24 mouse cellular contexts compared by ENCODE assay signal in the genomic region with DNA sequence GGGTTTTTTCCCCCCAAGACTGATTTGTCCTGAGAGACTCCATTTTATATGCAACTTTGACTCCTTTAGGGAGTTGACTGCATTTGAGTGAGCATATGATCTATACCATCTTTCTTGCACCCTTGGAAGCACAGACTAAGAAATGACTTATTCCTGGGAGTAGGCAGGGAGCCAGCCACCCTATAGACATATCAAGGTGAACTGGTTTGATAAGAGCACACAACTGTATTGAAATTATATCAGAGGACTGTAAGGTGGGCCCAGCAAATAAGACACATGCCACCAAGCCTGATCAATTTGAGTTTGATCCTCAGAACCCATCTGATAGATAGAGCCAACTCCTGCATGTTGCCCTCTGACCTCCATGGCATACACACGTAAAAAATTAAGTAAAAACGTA. TPM values are rescaled to one million over a fixed set of nuclear protein-coding genes. Genes with fewer than 3 reads are reported as not detected.
DNase-seq lines count a peak whose midpoint lies in the region; ATAC-seq and TF ChIP-seq lines count a peak whose summit lies in the region.
"Had no signal": no experiment of that assay in that cellular context is flagged by ENCODE, and none has a peak within 500 bp of the region (broad histone marks: within the 10 kb centered on the region; RNA-seq: fewer than 3 reads in every experiment).

No protein-coding gene starts in this region.

- no peak overlapping the region for H3K4me3 ChIP-seq in liver, embryonic 13.5 days (replicated peaks)
- no peak overlapping the region for H3K4me3 ChIP-seq in liver, postnatal 0 days (ENCODE audit: low read depth, low read length)
- H3K4me3 ChIP-seq in MEL (ENCODE audit: control insufficient read depth in 1 of 2, insufficient read depth in 1 of 2, low read depth in 2 of 2, low read length in 2 of 2) (peak overlapping the region in 1 of 2 experiments; percentile 53; a peak in 2 of 4 replicates), myocyte (no peak overlapping the region)
- H3K4me3 ChIP-seq: embryonic facial prominence, embryonic 10.5 days; embryonic facial prominence, embryonic 12.5 days; forebrain, embryonic 13.5 days; forebrain, embryonic 15.5 days had no signal

- no peaks in the 10 kb centered on the region for H3K9me3 ChIP-seq in liver, embryonic 13.5 days (replicated peaks)
- H3K9me3 ChIP-seq in liver, postnatal 0 days (ENCODE audit: low read length) = no peaks in the 10 kb centered on the region
- no peaks in the 10 kb centered on the region for H3K9me3 ChIP-seq in MEL (replicated peaks; ENCODE audit: insufficient read depth, low read length)
- H3K9me3 ChIP-seq: embryonic facial prominence, embryonic 12.5 days; forebrain, embryonic 13.5 days; forebrain, embryonic 15.5 days had no signal

- H3K36me3 ChIP-seq in liver, embryonic 13.5 days = no peaks in the 10 kb centered on the region
- H3K36me3 ChIP-seq in liver, postnatal 0 days (replicated peaks; ENCODE audit: insufficient read depth, low read length) = no peaks in the 10 kb centered on the region
- H3K36me3 ChIP-seq in MEL (ENCODE audit: control insufficient read depth in 1 of 2, insufficient read depth in 2 of 2, low read length in 2 of 2) (peaks cover 0 to 16% of the 10 kb centered on the region in 2 experiments; a peak in 2 of 4 replicates), myocyte (ENCODE audit: control insufficient read depth, insufficient read depth) (no peaks in the 10 kb centered on the region)
- H3K36me3 ChIP-seq: embryonic facial prominence, embryonic 12.5 days; forebrain, embryonic 15.5 days had no signal

- H3K9ac ChIP-seq in liver, embryonic 13.5 days = 0 out of 2 replicates have a peak overlapping the region, but pooled peaks have one; percentile 13
- no peak overlapping the region for H3K9ac ChIP-seq in liver, postnatal 0 days (replicated peaks)
- no peak overlapping the region; the same call in 1 of the 2 replicates for H3K9ac ChIP-seq in MEL (ENCODE audit: control insufficient read depth, low read depth, low read length, poor library complexity, severe bottlenecking)
- H3K9ac ChIP-seq: embryonic facial prominence, embryonic 12.5 days; forebrain, embryonic 13.5 days; forebrain, embryonic 15.5 days; forebrain, postnatal 0 days had no signal

- WGBS in liver, embryonic 13.5 days (ENCODE audit: insufficient replicate concordance) = 42% methylated on average over 2 of the region's 2 CpGs
- 43% methylated on average over 2 of the region's 2 CpGs for WGBS in liver, postnatal 0 days (ENCODE audit: insufficient replicate concordance)

- no peaks in the 10 kb centered on the region for H3K27me3 ChIP-seq in liver, embryonic 13.5 days
- H3K27me3 ChIP-seq in liver, postnatal 0 days (ENCODE audit: insufficient read depth, low read length) = no peaks in the 10 kb centered on the region
- no peaks in the 10 kb centered on the region for H3K27me3 ChIP-seq in MEL (ENCODE audit: control insufficient read depth in 1 of 2, insufficient read depth in 2 of 2, low read length in 2 of 2)
- H3K27me3 ChIP-seq in myocyte (ENCODE audit: control insufficient read depth, insufficient read depth, insufficient read length) = no peaks in the 10 kb centered on the region
- H3K27me3 ChIP-seq: embryonic facial prominence, embryonic 12.5 days; Patski had no signal

- ATAC-seq in liver, embryonic 13.5 days (ENCODE audit: low read depth) = no peak
- no peak for ATAC-seq in liver, postnatal 0 days
- ATAC-seq: activated CD4-positive, CD25-positive, alpha-beta regulatory T cell, adult 4 months; forebrain, embryonic 13.5 days; forebrain, embryonic 15.5 days; forebrain, postnatal 0 days; Patski had no signal

- TF ChIP-seq EP300 in liver, postnatal 0 days (IDR thresholded peaks at IDR 0.05; ENCODE audit: low read depth) = no peak
- peak; percentile 49 to 53; a peak in 3 of 4 replicates for TF ChIP-seq EP300 in MEL (IDR thresholded peaks at IDR 0.05; ENCODE audit: low read depth in 1 of 2, low read length in 2 of 2)

- TF ChIP-seq POLR2A in MEL (IDR thresholded peaks at IDR 0.05; ENCODE audit: control insufficient read depth in 1 of 2, insufficient read depth in 1 of 2, low read depth in 1 of 2, low read length in 2 of 2, poor library complexity in 1 of 2) (no peak), myocyte (IDR thresholded peaks at IDR 0.05; ENCODE audit: insufficient read length, low read depth) (no peak)

- H3K79me2 ChIP-seq in MEL (ENCODE audit: control insufficient read depth, insufficient read depth, low read length, poor library complexity) = peaks cover 2% of the 10 kb centered on the region; the same call in 1 of the 2 replicates
- no peaks in the 10 kb centered on the region for H3K79me2 ChIP-seq in myocyte (ENCODE audit: control insufficient read depth, insufficient read depth)

- peaks cover 54% of the 10 kb centered on the region for H3K4me1 ChIP-seq in liver, embryonic 13.5 days (replicated peaks)
- peaks cover 17% of the 10 kb centered on the region for H3K4me1 ChIP-seq in liver, postnatal 0 days (ENCODE audit: insufficient read depth)
- H3K4me1 ChIP-seq in MEL (ENCODE audit: control insufficient read depth in 1 of 2, insufficient read depth in 2 of 2, low read length in 2 of 2) = peaks cover 5 to 15% of the 10 kb centered on the region in 2 experiments; a peak in 3 of 4 replicates

- H3K27ac ChIP-seq in liver, embryonic 13.5 days = peak overlapping the region; percentile 29; the same call in 1 of the 2 replicates
- H3K27ac ChIP-seq in liver, postnatal 0 days (ENCODE audit: low read depth) = no peak overlapping the region
- H3K27ac ChIP-seq in MEL (ENCODE audit: control insufficient read depth, low read depth, low read length) = peak overlapping the region; percentile 73
- H3K27ac ChIP-seq: embryonic facial prominence, embryonic 10.5 days; embryonic facial prominence, embryonic 12.5 days; forebrain, embryonic 13.5 days; forebrain, embryonic 15.5 days had no signal

- no peak overlapping the region for H3ac ChIP-seq in myocyte (ENCODE audit: control insufficient read depth, insufficient read length)

- TF ChIP-seq RAD21 in MEL (IDR thresholded peaks at IDR 0.05; ENCODE audit: low read depth, low read length) = no peak

- TF ChIP-seq CTCF in liver, postnatal 0 days (IDR thresholded peaks at IDR 0.05; ENCODE audit: low read depth) = no peak
- TF ChIP-seq CTCF in MEL (IDR thresholded peaks at IDR 0.05 in 2 of 3, conservative IDR thresholded peaks at IDR 0.05 in 1 of 3; ENCODE audit: control insufficient read depth in 1 of 3, insufficient read depth in 1 of 3, low read depth in 2 of 3, low read length in 3 of 3, poor library complexity in 1 of 3, severe bottlenecking in 1 of 3) = no peak

- H3K4me2 ChIP-seq in liver, embryonic 13.5 days = no peak overlapping the region
- H3K4me2 ChIP-seq in liver, postnatal 0 days (ENCODE audit: low read depth, low read length) = no peak overlapping the region
- H3K4me2 ChIP-seq in myocyte (ENCODE audit: low read depth) = peak overlapping the region; percentile 50
- H3K4me2 ChIP-seq: embryonic facial prominence, embryonic 12.5 days; forebrain, embryonic 13.5 days; forebrain, embryonic 15.5 days had no signal

- DNase-seq in liver, embryonic 13.5 days = no peak
- no peak for DNase-seq in liver, postnatal 0 days
- peak; percentile 46 for DNase-seq in MEL (ENCODE audit: low read depth, low spot score)
- no peak for DNase-seq in right cerebral cortex, postnatal 25 days
- DNase-seq: adrenal gland, adult 8-10 months; adrenal gland, postnatal 14 days; adrenal gland, postnatal 36 days; cerebellum, adult 11-12 months; cerebellum, adult 2 months; cerebellum, adult 9-10 months; cerebellum, postnatal 10 days; cerebellum, postnatal 25 days; forebrain, postnatal 0 days had no signal

TF ChIP-seq in MEL, 35 proteins besides CTCF, POLR2A, EP300 and RAD21 (continues in another document):
- no peak for TF ChIP-seq UBTF (IDR thresholded peaks at IDR 0.05; ENCODE audit: borderline replicate concordance, insufficient read depth, low read depth, low read length)

TF ChIP-seq in myocyte, 11 proteins besides CTCF, POLR2A, EP300 and RAD21 (continues in another document):
- TF ChIP-seq E2F4 (IDR thresholded peaks at IDR 0.05; ENCODE audit: insufficient read depth) = no peak

RNA-seq across cellular contexts. Expression of a gene that starts 2.2 kb away (rescaled TPM):
- polyA plus RNA-seq in liver, embryonic 13.5 days (2015; fragmentation: Nextera tagmentation; extraction: Ambion mirVana) = 5.4 and 6.9 TPM in 2 replicates
- 4.9 and 5.7 TPM in 2 replicates for polyA plus RNA-seq in liver, postnatal 0 days (2015; fragmentation: Nextera tagmentation; extraction: Ambion mirVana)
- total RNA-seq in MEL (2012; rRNA removed) = 7.0 and 7.9 TPM in 2 replicates
- polyA plus RNA-seq in MEL (2012; ENCODE audit: insufficient read depth in 1 of 2, insufficient read length in 2 of 2, low read depth in 1 of 2, low replicate concordance in 2 of 2, missing spikeins in 1 of 2) = 1 to 10 TPM in 1 of 2 experiments, not detected in 1; 7.1 TPM
- 8.3 TPM for polyA plus RNA-seq in myocyte (2012; fragmentation: generic; extraction: Trizol)

RNA-seq across cellular contexts. Expression of a gene that starts 3.1 kb away (rescaled TPM):
- 1.6 and 1.9 TPM in 2 replicates for polyA plus RNA-seq in liver, embryonic 13.5 days (2015; fragmentation: Nextera tagmentation; extraction: Ambion mirVana)
- 1.0 and 1.1 TPM in 2 replicates for polyA plus RNA-seq in liver, postnatal 0 days (2015; fragmentation: Nextera tagmentation; extraction: Ambion mirVana)
- total RNA-seq in MEL (2012; rRNA removed) = 0.35 and 0.49 TPM in 2 replicates
- polyA plus RNA-seq in MEL (2012; ENCODE audit: insufficient read depth in 1 of 2, insufficient read length in 2 of 2, low read depth in 1 of 2, low replicate concordance in 2 of 2, missing spikeins in 1 of 2) (under 1 TPM in 1 of 2 experiments, not detected in 1; 0.64 TPM), myocyte (2012; fragmentation: generic; extraction: Trizol) (1.7 TPM)

RNA-seq across cellular contexts. Expression of a gene that starts 20.8 kb away (rescaled TPM):
- polyA plus RNA-seq in liver, embryonic 13.5 days (2015; fragmentation: Nextera tagmentation; extraction: Ambion mirVana) = 16.0 and 22.9 TPM in 2 replicates
- 11.3 and 12.9 TPM in 2 replicates for polyA plus RNA-seq in liver, postnatal 0 days (2015; fragmentation: Nextera tagmentation; extraction: Ambion mirVana)
- 16.3 and 20.9 TPM in 2 replicates for total RNA-seq in MEL (2012; rRNA removed)
- polyA plus RNA-seq in MEL (2012; ENCODE audit: insufficient read depth in 1 of 2, insufficient read length in 2 of 2, low read depth in 1 of 2, low replicate concordance in 2 of 2, missing spikeins in 1 of 2) (10 to 100 TPM in 1 of 2 experiments, not detected in 1; 23.0 TPM), myocyte (2012; fragmentation: generic; extraction: Trizol) (3.9 TPM)

RNA-seq across cellular contexts. Expression of a gene that starts 20.9 kb away (rescaled TPM):
- polyA plus RNA-seq in liver, embryonic 13.5 days (2015; fragmentation: Nextera tagmentation; extraction: Ambion mirVana) = 222 and 231 TPM in 2 replicates
- polyA plus RNA-seq in liver, postnatal 0 days (2015; fragmentation: Nextera tagmentation; extraction: Ambion mirVana) = 180 and 185 TPM in 2 replicates
- 255 and 257 TPM in 2 replicates for total RNA-seq in MEL (2012; rRNA removed)
- polyA plus RNA-seq in MEL (2012; ENCODE audit: insufficient read depth in 1 of 2, insufficient read length in 2 of 2, low read depth in 1 of 2, low replicate concordance in 2 of 2, missing spikeins in 1 of 2) (100 to 1,000 TPM; 189 to 260 TPM), myocyte (2012; fragmentation: generic; extraction: Trizol) (181 TPM)

RNA-seq across cellular contexts. Expression of a gene that starts 46.9 kb away (rescaled TPM):
- polyA plus RNA-seq in liver, embryonic 13.5 days (2015; fragmentation: Nextera tagmentation; extraction: Ambion mirVana) = not detected in 2 replicates
- not detected in 2 replicates for polyA plus RNA-seq in liver, postnatal 0 days (2015; fragmentation: Nextera tagmentation; extraction: Ambion mirVana)
- total RNA-seq in MEL (2012; rRNA removed) = not detected in 2 replicates
- not detected for polyA plus RNA-seq in MEL (2012; ENCODE audit: insufficient read depth in 1 of 2, insufficient read length in 2 of 2, low read depth in 1 of 2, low replicate concordance in 2 of 2, missing spikeins in 1 of 2)
- polyA plus RNA-seq in myocyte (2012; fragmentation: generic; extraction: Trizol) = not detected
- total RNA-seq: adrenal gland, adult 18-20 months; adrenal gland, adult 8-10 months; adrenal gland, postnatal 14 days; adrenal gland, postnatal 36 days; ES-E14 had no signal
- polyA plus RNA-seq: activated CD4-positive, CD25-positive, alpha-beta regulatory T cell, adult 4 months; C2C12; embryonic facial prominence, embryonic 10.5 days; embryonic facial prominence, embryonic 12.5 days; forebrain, embryonic 11.5 days; forebrain, embryonic 13.5 days; forebrain, embryonic 15.5 days; forebrain, postnatal 0 days; Patski had no signal
